Mouse (Mus musculus) CD4-positive, CD25-positive, alpha-beta regulatory T cell, adult 9 weeks (primary cell): ENCODE data around the gene Eif4e1b. TPM values are rescaled to one million over a fixed set of nuclear protein-coding genes. Genes with fewer than 3 reads are reported as not detected.

Source experiments
- polyA plus RNA-seq: library from polyadenylated mRNA; unstranded; fragments of 100-300 nt; shearing (Covaris generic); gene quantifications from one replicate; pipeline ENCODE4 v1.2.1, GENCODE M21; 2017

Gene Eif4e1b
- not detected for polyA plus RNA-seq

GRCm38 (mm10) chr13:54783698-54784097 lies at the start of gene Eif4e1b:
Gene Eif4e1b (plus strand): TSS chr13:54783998.

DNA sequence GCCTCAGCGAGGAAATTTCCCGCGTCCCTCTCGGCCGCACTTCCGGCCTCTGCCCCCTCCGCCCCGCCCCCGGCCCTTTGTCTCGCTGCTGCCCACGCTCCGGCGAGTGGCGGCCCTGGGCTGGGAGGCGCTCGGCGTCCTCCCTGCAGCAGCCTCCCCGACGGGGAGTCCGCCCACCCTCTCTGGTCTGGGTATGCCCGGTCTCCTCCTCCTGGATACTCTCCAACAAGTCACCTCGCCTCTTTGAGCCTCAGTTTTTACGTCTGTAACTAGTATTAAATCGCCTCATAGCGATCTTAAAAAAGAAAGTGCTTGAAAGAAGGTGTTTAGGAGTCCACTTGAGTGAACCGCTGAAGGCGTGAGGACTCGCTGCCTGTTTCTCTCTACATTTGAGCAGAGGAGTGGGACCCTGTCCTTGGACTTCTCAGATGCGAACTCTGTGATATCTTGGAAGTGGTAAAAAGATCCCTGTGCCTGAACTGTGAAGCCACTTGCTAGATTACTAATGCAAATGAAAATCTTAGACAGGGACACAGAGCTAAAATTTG lies 33.9 kb upstream of the Eif4e1b start, which contains the start of gene Gprin1:
Gprin1 (minus strand) TSS at position 11 of the 548 bp plus-strand sequence.

GRCm38 (mm10) chr13:54766192-54766768 lies 17.5 kb upstream of the Eif4e1b start, which contains the start of gene Sncb:
Gene Sncb (minus strand): TSS chr13:54766595.

DNA sequence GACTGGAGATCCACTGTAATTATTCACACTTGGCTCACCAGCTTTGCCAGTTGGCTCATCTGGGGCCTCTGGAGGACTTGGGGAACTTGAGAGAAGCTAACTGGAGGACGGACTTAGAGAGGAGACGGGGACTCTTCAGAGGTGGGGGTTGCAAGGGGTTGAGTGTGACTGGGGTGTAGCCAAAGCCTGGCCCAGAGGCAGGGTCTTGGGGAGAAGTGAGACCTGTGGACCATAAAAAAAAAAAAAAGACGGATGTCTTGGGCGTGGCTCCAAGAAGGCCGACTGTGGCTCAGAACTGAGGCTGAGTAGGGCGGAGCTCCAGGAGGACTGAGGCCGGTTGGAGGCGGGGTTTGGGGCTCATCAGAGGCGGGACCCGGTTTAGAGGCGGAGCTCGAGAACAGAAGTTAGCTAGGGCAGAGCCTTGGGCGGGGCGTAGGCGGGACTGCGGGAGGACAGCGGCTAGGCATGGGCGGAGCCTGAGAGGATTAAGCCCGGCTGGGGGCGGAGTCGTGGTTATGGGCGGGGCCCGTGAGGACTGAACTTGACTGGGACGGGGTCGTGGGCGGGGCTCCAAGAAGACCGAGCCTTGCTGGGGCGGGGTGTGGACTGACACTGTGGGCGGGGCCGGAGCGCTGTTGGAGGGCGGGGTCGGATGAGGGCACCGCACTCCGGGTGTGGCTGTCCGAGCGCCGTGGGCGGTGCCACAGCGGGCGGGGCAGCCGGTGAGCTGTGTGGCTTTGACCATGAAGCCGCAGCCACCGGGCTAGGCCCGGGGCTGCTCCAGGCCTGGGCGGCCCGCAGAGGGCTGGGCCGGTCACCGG lies 5.2 kb downstream of the Eif4e1b start, which contains the start of gene Tspan17:
Tspan17 (plus strand) TSS at position 638 of the 821 bp plus-strand sequence.

Other genes starting within 250 kb of the Eif4e1b start
- gene 4833439L19Rik, start 218.6 kb upstream of the Eif4e1b start, polyA plus RNA-seq: 84.2 TPM
- 6.6 TPM for gene Arl10, start 209.0 kb upstream of the Eif4e1b start, polyA plus RNA-seq
- 62.6 TPM for gene Nop16, start 193.9 kb upstream of the Eif4e1b start, polyA plus RNA-seq
- 215 TPM for gene Higd2a, start 193.8 kb upstream of the Eif4e1b start, polyA plus RNA-seq
- gene Cltb, start 172.7 kb upstream of the Eif4e1b start, polyA plus RNA-seq: 36.6 TPM
- 105 TPM for gene Faf2, start 162.2 kb upstream of the Eif4e1b start, polyA plus RNA-seq
- gene Rnf44, start 90.1 kb upstream of the Eif4e1b start, polyA plus RNA-seq: 45.2 TPM
- not detected for gene Cdhr2, start 82.5 kb upstream of the Eif4e1b start, polyA plus RNA-seq
- gene Gprin1, start 34.1 kb upstream of the Eif4e1b start, polyA plus RNA-seq: not detected
- 0.81 TPM for gene Sncb, start 17.4 kb upstream of the Eif4e1b start, polyA plus RNA-seq
- 2.6 TPM for gene Tspan17, start 5.4 kb downstream of the Eif4e1b start, polyA plus RNA-seq
- 0.30 TPM for gene Unc5a, start 165.4 kb downstream of the Eif4e1b start, polyA plus RNA-seq
- 1.3 TPM for gene Hk3, start 237.4 kb downstream of the Eif4e1b start, polyA plus RNA-seq